Mouse (Mus musculus): Measurements from ENCODE around the gene Klhl31. TPM values are rescaled to one million over a fixed set of nuclear protein-coding genes. Genes with fewer than 3 reads are reported as not detected.

Klhl31 gene
- not detected in 2 replicates for total RNA-seq (2015)
- total RNA-seq (2017) = not detected in 2 replicates

GRCm38 (mm10) chr9:77636450-77636951 is at the start of gene Klhl31:
Klhl31 (plus strand) TSS chr9:77636500.
- no peak for ATAC-seq (ENCODE audit: poor library complexity, severe bottlenecking)

GRCm38 (mm10) chr9:77586806-77587591 is 49.3 kb upstream of the Klhl31 start:
- no peak for ATAC-seq (ENCODE audit: poor library complexity, severe bottlenecking)

- no peak for ATAC-seq (ENCODE audit: poor library complexity, severe bottlenecking)
These were observed 48.7 kb upstream of the Klhl31 start for GRCm38 (mm10) chr9:77587616-77588015.

- no peak for ATAC-seq (ENCODE audit: poor library complexity, severe bottlenecking)
These were observed 46.8 kb upstream of the Klhl31 start for GRCm38 (mm10) chr9:77589496-77589895.

- ATAC-seq (ENCODE audit: poor library complexity, severe bottlenecking) = no peak
These were observed 43.9 kb upstream of the Klhl31 start for GRCm38 (mm10) chr9:77592423-77592822.

GRCm38 (mm10) chr9:77595006-77595626 is 41.2 kb upstream of the Klhl31 start:
- ATAC-seq (ENCODE audit: poor library complexity, severe bottlenecking) = no peak

GRCm38 (mm10) chr9:77596355-77596754 is 39.9 kb upstream of the Klhl31 start:
- ATAC-seq (ENCODE audit: poor library complexity, severe bottlenecking) = peak; percentile 97

GRCm38 (mm10) chr9:77598560-77598959 is 37.7 kb upstream of the Klhl31 start:
- no peak for ATAC-seq (ENCODE audit: poor library complexity, severe bottlenecking)

- no peak for ATAC-seq (ENCODE audit: poor library complexity, severe bottlenecking)
These were observed 33.7 kb upstream of the Klhl31 start for GRCm38 (mm10) chr9:77602302-77603266.

- no peak for ATAC-seq (ENCODE audit: poor library complexity, severe bottlenecking)
These were observed 32.3 kb upstream of the Klhl31 start for GRCm38 (mm10) chr9:77603965-77604509.

- no peak for ATAC-seq (ENCODE audit: poor library complexity, severe bottlenecking)
These were observed 29.0 kb upstream of the Klhl31 start for GRCm38 (mm10) chr9:77607295-77607694.

- peak; percentile 57; the same call in 1 of the 2 replicates for ATAC-seq (ENCODE audit: poor library complexity, severe bottlenecking)
These were observed 28.5 kb upstream of the Klhl31 start for GRCm38 (mm10) chr9:77607840-77608239.

GRCm38 (mm10) chr9:77610811-77611210 is 25.5 kb upstream of the Klhl31 start:
- no peak for ATAC-seq (ENCODE audit: poor library complexity, severe bottlenecking)

GRCm38 (mm10) chr9:77612349-77612748 is 24.0 kb upstream of the Klhl31 start:
- no peak for ATAC-seq (ENCODE audit: poor library complexity, severe bottlenecking)

GRCm38 (mm10) chr9:77615868-77616267 is 20.4 kb upstream of the Klhl31 start:
- ATAC-seq (ENCODE audit: poor library complexity, severe bottlenecking) = no peak

GRCm38 (mm10) chr9:77616796-77617195 is 19.5 kb upstream of the Klhl31 start:
- ATAC-seq (ENCODE audit: poor library complexity, severe bottlenecking) = no peak

- no peak for ATAC-seq (ENCODE audit: poor library complexity, severe bottlenecking)
These were observed 18.5 kb upstream of the Klhl31 start for GRCm38 (mm10) chr9:77617751-77618150.

- no peak for ATAC-seq (ENCODE audit: poor library complexity, severe bottlenecking)
These were observed 17.9 kb upstream of the Klhl31 start for GRCm38 (mm10) chr9:77618392-77618791.

- no peak for ATAC-seq (ENCODE audit: poor library complexity, severe bottlenecking)
These were observed 16.2 kb upstream of the Klhl31 start for GRCm38 (mm10) chr9:77620077-77620476.

- ATAC-seq (ENCODE audit: poor library complexity, severe bottlenecking) = no peak
These were observed 15.8 kb upstream of the Klhl31 start for GRCm38 (mm10) chr9:77620482-77620881.

GRCm38 (mm10) chr9:77622874-77623273 is 13.4 kb upstream of the Klhl31 start:
- no peak for ATAC-seq (ENCODE audit: poor library complexity, severe bottlenecking)
